Mouse (Mus musculus): Measurements from ENCODE around the gene Mrpl57.

Mrpl57 gene

DNA sequence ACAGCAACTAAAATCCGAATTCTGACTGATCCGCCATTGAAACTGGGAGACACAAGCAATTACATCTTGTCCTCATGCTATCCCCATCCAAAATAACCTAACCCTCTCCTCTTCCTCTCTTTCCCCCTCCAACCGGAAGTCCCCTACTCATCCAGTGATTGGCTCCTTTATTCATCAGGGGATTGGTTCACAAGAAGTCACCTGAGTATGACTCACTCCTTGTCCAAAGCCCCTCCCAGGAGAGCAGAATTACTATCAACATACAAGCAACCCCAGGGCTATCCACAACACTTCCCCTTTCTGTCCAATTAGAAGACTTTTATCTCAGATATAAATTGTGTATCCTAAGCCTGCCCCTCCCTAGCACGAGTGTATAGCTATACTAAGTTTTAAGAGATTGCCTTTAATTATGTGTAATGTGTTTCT lies 36.0 kb downstream of the Mrpl57 start:
- DNase-seq (ENCODE audit: low spot score), result no peak

GRCm38 (mm10) chr14:57863129-57863528 lies 37.1 kb downstream of the Mrpl57 start:
- DNase-seq (ENCODE audit: low spot score), result no peak

DNA sequence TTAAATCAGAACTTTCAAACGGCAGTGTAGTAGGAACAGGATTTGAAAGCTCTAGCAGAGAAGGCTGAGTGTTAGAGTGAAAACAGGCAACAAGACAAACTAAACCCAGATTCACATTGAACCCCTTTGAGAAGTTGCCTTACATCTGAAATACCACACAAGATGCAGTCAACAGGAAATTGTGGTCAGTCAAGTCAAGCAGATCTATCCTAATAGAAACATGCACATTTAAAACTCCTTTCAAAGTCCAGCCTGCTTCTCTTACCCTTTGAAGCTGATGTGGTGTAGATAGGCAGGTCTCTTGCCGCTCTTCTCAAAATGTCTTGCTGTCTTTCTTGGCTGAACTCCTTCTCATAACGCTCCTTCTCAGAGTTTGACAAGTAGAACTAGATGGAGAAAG lies 39.2 kb downstream of the Mrpl57 start:
- DNase-seq (ENCODE audit: low spot score), result peak; percentile 40

DNA sequence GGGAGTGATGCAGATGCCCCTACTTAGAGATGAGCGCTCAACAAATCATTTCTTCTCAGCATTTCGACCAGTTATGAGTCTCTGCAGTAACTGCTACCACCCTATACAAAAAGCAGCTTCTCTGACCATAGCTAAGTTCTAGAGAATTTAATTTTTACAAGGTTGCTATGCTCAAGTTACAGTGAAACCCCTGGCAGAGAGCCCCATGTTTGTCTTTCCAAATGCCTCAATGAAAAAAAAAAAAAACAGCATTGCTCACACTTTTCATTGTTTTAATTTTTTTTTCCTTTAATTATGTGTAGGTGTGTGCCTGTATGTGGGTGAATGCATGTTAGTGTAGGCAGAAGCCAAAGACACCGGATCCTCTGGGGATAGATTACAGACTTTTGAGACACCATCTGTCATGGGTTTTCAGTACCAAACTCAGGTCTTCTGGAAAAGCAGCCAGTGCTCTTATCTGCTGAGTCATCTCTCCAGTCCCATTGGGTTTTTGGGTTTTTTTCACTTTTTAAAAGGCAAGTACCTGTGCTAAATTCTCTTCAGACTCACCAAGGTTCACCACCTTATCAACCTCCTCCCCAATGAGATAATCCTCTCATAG lies 40.7 kb downstream of the Mrpl57 start:
- no peak for DNase-seq (ENCODE audit: low spot score)

DNA sequence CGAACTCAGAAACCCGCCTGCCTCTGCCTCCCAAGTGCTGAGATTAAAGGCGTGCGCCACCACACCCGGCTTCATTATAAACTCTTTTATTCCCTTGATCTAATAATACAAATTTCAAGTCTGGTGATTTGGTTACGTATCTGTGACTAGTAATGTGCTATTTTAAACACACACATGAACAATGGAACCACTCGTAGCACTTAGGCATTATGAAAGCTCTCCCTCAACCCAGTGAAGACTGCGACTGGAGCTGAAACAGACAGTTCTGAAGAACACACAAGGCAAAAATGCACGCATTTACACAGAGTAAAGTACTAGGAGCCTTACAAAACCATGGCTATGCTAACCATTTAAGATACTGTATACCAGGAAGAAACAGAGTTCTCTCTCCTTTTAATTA lies 51.9 kb downstream of the Mrpl57 start:
- DNase-seq (ENCODE audit: low spot score), result no peak

Measured in T-cell, adult 2 months (primary cell).